Mouse (Mus musculus) embryonic facial prominence, embryonic 10.5 days (tissue): ENCODE measurements at regions not wholly inside any gene's neighbourhood (a gene's known extent, or its start where the extent isn't known, plus 50 kb on each side); places are given as distances from the start of the nearest gene placed in this dataset.
A peak's percentile ranks its signal among the peaks of the same experiment; 100 is the strongest.

Experiments
- DNase-seq: peaks from one replicate; pipeline ENCODE4 v3.0.0-alpha.2; 2017; ENCODE audit warnings: low spot score
- H3K27ac ChIP-seq: fragments of 300-500 bp; sonication (generic); replicated peaks from 2 replicates; pipeline ENCODE4 v1.5.1; 2016; ENCODE audit warnings: mild to moderate bottlenecking
- H3K27me3 ChIP-seq: fragments of 300-500 bp; sonication (generic); replicated peaks from 2 replicates; pipeline ENCODE4 v1.6.1; 2016; ENCODE audit warnings: low read depth, mild to moderate bottlenecking; ENCODE audit not compliant: poor library complexity, severe bottlenecking
- H3K36me3 ChIP-seq: fragments of 300-500 bp; sonication (generic); replicated peaks from 2 replicates; pipeline ENCODE4 v1.6.1; 2016; ENCODE audit warnings: mild to moderate bottlenecking, moderate library complexity
- H3K4me1 ChIP-seq: fragments of 300-500 bp; sonication (generic); 2 replicates; pipeline ENCODE4 v1.6.1; 2016
- H3K4me3 ChIP-seq: fragments of 300-500 bp; sonication (generic); 2 replicates; pipeline ENCODE4 v1.5.1; 2016; ENCODE audit warnings: mild to moderate bottlenecking, moderate library complexity
- H3K9me3 ChIP-seq: fragments of 300-500 bp; sonication (generic); 2 replicates; pipeline ENCODE4 v1.6.1; 2016; ENCODE audit warnings: mild to moderate bottlenecking
- WGBS: fragments of 180-500 bp; shearing (Covaris S2); methylation state at CpG from one replicate; pipeline ENCODE4 v1.1.7; 2016; 5-methylcytosine and 5-hydroxymethylcytosine counted together

DNA sequence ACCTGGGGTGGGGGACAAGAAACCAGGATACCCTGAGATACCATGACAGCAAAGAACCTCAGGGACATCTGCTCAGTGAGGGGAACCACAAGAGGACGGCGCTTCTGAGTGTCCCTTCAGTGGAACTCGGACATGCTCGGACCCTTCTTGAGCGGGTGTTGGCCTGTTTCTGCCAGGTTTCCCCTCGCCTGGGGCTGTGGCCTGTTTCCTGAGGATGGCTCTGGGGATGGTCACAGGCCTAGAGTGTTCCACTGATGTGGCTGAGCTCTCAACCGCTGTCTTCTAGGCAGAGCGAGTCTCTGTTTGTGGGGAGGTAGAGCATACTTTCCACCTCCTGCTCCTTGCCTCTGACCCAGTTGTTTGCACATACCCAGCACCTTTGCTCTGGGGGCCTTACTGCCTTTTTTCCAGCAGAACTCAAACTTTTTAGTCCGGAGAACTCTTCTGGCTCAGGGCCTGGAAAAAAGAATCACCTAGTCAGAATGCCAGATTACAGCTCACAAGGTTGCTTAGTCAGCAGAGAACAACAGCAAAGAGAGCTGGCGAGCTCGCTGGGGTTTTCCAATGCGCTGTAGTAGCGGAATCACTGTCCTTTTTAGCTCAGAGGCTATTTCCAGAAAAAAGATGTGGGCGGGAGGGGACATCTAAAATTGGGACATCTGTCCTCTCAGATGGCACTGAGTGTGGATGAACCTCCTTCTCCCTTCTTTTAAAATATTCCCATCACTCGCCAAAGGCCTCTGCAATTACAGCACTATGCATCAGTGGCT, 65.3 kb downstream of the Med10 start:
- H3K4me1 ChIP-seq: no peaks in the 10 kb centered on the region
- no peak for DNase-seq
- no peak overlapping the region for H3K4me3 ChIP-seq
- no peaks in the 10 kb centered on the region for H3K9me3 ChIP-seq
- no peak overlapping the region for H3K27ac ChIP-seq
- no peaks in the 10 kb centered on the region for H3K36me3 ChIP-seq
- WGBS: 88% methylated on average over 15 of the region's 15 CpGs
- H3K27me3 ChIP-seq: no peaks in the 10 kb centered on the region

DNA sequence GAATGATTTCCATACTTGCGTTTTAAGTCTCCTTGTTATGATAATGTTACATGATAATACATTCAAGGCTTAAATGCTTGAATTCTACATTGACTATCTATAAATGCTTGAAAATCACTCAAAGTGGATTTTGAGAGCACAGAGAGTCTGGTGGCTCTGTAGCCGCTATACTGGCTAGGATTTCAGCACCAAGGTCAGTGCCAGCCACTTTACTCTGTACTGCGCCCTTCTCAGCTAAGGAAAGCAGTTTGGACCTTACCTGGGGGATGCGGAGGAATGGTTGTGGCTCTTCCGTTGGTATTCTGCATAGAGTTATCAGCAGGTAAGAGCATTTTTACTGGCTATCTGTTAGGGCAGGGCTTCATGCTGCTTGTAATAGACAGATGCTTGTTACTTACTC, 94.3 kb downstream of the Med10 start:
- WGBS: 24% methylated on average over 5 of the region's 5 CpGs
- H3K4me1 ChIP-seq: no peaks in the 10 kb centered on the region
- H3K9me3 ChIP-seq: no peaks in the 10 kb centered on the region
- no peaks in the 10 kb centered on the region for H3K27me3 ChIP-seq
- no peaks in the 10 kb centered on the region for H3K36me3 ChIP-seq
- H3K4me3 ChIP-seq: no peak overlapping the region
- no peak overlapping the region for H3K27ac ChIP-seq
- peak; percentile 57 for DNase-seq

DNA sequence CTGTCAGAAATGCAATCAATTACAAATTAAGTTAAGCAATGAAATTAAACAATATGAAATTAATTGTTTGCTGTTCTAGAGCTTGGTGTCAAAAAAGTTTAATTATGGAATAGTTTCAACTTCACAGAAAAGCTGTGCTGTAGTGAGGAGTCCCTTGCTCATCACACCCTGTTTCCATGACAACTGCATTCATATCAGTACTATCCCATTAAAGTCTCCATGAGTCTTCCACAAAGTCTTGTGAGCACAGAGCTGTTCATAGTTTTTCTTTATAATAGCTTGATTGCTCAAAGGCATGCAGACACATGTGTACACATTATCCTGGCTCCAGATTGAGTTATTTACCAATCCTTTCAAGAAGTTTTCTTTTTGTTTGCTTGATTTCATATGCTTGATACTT, 98.9 kb downstream of the Med10 start:
- no peak for DNase-seq
- Histone ChIP-seq H3K27me3 (no peaks in the 10 kb centered on the region), H3K9me3 (no peaks in the 10 kb centered on the region), H3K4me1 (no peaks in the 10 kb centered on the region), H3K36me3 (no peaks in the 10 kb centered on the region), H3K4me3 (no peak overlapping the region), H3K27ac (no peak overlapping the region)

DNA sequence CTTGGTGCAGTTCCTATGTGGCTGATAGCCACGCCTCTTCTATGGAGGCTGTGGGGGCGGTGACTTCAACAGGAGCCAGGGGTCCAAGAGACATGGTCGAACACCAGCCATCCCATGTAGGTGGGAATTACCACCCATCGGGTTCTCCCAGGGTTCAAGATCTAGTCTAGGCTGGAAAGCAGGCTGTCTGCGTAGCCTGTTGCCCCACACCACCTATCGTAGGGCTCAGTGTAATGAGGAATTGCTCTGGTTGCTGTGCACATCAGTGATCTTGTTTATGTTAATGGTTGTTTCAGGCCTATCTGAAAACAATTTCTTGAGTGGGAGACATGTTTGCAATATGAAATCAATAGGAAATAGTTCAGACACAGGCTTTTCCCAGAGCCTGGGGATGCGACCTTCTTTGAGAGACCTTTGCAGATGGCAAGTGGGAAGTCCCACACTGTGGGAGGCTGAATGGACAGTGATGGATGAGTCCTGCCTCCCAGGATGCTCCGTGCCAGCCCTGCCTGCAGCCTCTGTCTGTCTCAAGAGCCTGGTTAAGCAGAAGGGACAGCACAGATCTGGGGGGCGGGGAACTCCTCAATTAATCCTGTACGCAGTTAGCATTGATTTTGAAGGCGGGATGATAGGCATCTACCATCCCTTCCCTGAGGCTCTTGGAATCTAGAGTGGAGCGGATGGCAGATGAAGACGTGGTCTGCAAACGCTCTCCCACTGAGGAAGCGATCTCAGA, 104.8 kb downstream of the Med10 start:
- Histone ChIP-seq H3K9me3 (no peaks in the 10 kb centered on the region), H3K36me3 (no peaks in the 10 kb centered on the region), H3K27ac (no peak overlapping the region), H3K4me1 (no peaks in the 10 kb centered on the region), H3K4me3 (no peak overlapping the region), H3K27me3 (no peaks in the 10 kb centered on the region)
- WGBS: 77% methylated on average over 15 of the region's 15 CpGs
- DNase-seq: no peak

DNA sequence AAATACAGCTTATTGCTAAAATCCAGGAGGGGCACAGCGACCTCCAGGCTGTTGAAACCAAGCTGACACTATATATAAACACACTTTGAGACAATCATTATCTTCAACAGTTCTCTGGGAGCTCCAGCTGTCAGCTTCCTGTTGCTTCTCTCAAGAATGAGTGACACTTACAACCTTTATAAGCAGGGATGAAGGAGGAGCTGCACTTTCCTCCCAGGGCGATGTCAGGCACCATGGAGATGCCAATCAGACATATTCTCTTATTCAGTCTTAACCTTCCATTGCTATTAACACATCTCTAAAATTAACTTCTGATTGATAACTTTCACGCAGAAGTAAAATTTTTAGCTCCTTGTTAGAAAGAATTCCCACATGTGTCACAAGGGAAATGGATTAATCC, 113.6 kb downstream of the Med10 start:
- H3K36me3 ChIP-seq: no peaks in the 10 kb centered on the region
- no peaks in the 10 kb centered on the region for H3K27me3 ChIP-seq
- no peak overlapping the region for H3K4me3 ChIP-seq
- H3K9me3 ChIP-seq: no peaks in the 10 kb centered on the region
- no peak overlapping the region for H3K27ac ChIP-seq
- no peak for DNase-seq
- no peaks in the 10 kb centered on the region for H3K4me1 ChIP-seq
- WGBS: 76% methylated on average over 3 of the region's 3 CpGs

DNA sequence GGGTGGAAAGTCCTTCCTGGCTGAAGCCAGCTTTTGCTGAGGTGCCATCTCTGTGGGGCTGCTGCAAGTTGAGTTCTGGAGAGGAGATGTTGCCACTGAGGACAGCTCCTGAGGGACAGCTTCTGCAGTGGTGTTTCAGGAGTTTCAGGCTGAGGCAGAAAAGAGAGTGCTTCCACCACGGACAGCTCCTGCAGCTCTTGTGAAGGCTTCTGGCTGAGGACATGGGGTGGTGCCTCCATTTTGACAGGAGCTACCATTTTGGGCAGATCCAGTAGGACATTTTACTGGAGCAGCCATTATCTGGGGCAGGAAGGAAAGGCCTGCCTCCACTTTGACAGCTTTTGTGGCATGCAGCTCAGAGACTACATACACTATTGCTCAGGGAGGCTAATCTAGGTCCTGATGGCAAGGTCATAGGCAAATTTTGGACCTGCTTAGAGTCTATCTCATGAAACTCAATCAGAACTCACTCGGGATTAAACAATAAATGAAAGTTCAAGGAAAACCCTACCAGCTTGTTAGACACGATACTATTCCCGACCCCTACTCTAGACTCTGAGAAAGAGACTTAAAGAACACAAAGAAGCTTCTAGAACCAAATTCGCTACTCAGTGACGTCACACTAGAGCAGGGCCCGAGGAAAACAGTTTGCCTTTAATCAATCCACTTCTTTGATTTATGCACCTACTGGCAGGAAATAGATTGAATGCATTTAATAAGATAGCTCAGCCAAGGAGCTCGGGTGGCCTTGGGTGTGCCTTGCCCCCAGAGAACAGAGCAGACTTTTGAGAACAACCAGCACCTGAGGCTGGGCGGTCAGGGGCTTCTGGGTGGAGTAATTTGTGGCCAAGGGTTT, 130.7 kb downstream of the Med10 start:
- H3K9me3 ChIP-seq: no peaks in the 10 kb centered on the region
- H3K27me3 ChIP-seq: no peaks in the 10 kb centered on the region
- peak; percentile 15 for DNase-seq
- no peaks in the 10 kb centered on the region for H3K36me3 ChIP-seq
- 77% methylated on average over 9 of the region's 9 CpGs for WGBS
- peaks cover 5% of the 10 kb centered on the region for H3K4me1 ChIP-seq
- H3K27ac ChIP-seq: no peak overlapping the region
- no peak overlapping the region for H3K4me3 ChIP-seq

DNA sequence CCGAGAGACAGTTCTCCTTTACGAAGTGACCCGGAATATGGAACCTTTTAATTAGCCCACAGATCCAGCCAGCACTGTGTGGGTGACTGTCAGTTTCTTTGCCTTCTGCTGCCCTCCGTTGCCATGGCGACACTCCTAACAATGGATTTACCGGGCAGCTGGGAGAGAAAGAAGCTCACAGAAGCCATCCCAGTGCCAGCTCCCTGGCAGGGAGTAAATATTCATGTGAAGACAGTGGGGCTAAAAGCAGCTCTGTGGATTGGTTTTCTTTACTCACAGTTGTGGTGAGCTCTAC, 131.3 kb downstream of the Med10 start:
- no peak overlapping the region for H3K4me3 ChIP-seq
- no peaks in the 10 kb centered on the region for H3K27me3 ChIP-seq
- peaks cover 5% of the 10 kb centered on the region for H3K4me1 ChIP-seq
- H3K36me3 ChIP-seq: no peaks in the 10 kb centered on the region
- no peak overlapping the region for H3K27ac ChIP-seq
- H3K9me3 ChIP-seq: no peaks in the 10 kb centered on the region
- 43% methylated on average over 6 of the region's 6 CpGs for WGBS
- DNase-seq: peak; percentile 61

DNA sequence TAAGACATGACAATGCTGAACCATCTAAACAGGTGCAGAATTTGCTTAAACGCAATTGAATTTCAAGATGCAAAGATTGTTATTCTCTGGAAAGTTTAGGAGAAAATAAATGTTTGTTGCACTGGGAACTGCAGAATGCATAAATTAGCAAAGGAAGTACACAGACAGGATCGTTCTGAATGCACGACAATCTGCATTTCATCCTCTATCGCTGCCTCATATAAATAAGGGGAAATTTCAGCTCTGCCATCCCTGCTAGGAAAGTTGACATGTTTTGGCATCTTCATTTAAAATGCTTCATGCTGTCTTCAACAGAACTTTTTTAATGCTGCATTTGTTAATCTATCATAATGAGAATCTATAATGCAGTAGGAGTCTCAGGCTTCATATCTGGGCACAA, 137.6 kb downstream of the Med10 start:
- no peak overlapping the region for H3K27ac ChIP-seq
- H3K4me3 ChIP-seq: no peak overlapping the region
- no peak for DNase-seq
- no peaks in the 10 kb centered on the region for H3K36me3 ChIP-seq
- no peaks in the 10 kb centered on the region for H3K9me3 ChIP-seq
- no peaks in the 10 kb centered on the region for H3K4me1 ChIP-seq
- no peaks in the 10 kb centered on the region for H3K27me3 ChIP-seq
- 93% methylated on average over 4 of the region's 4 CpGs for WGBS

DNA sequence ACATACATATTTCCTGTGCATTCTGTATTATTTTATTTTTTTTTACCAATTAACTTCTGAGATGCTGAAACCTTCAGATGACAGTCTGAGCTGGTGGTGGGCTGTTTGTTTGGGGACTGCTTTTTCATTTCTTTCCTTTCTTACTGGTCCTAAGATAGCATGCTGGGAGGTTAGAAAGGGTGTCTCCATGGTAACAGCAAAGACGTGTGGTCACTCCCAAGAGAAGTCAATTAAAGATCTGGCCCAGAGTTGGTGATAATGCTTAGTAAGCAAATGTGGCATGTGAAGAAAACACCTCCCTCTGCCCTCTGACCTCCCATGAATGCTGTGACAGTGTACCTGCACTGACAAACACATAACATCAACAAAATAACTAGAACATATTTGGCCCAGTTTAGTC, 142.5 kb downstream of the Med10 start:
- no peak for DNase-seq
- H3K4me1 ChIP-seq: no peaks in the 10 kb centered on the region
- 13% methylated on average over 1 of the region's 1 CpGs for WGBS
- H3K4me3 ChIP-seq: no peak overlapping the region
- H3K27me3 ChIP-seq: no peaks in the 10 kb centered on the region
- H3K36me3 ChIP-seq: no peaks in the 10 kb centered on the region
- no peak overlapping the region for H3K27ac ChIP-seq
- H3K9me3 ChIP-seq: no peaks in the 10 kb centered on the region; the same call in 1 of the 2 replicates

DNA sequence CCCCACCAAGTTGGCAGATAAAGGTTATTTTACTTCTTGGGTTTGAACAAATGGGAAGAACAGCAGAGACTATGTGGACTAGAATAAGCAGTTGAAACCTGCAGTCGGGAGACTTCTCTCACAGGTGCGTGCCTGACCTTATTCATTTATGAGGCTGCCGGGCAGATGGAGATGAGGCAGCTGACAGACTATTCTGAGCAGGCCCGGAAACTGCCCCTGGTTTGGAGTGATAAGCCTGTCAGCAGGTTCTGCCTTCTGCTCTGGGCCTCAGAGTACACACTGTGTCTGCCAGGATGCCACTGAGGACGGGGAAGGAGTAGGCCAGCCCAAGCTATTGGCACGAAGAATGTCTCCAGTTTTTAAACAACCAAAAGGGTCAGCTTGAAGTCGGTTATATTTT, 144.4 kb downstream of the Med10 start:
- no peak overlapping the region for H3K27ac ChIP-seq
- no peak overlapping the region for H3K4me3 ChIP-seq
- peaks cover 4% of the 10 kb centered on the region for H3K9me3 ChIP-seq
- H3K27me3 ChIP-seq: no peaks in the 10 kb centered on the region
- 87% methylated on average over 7 of the region's 7 CpGs for WGBS
- H3K4me1 ChIP-seq: no peaks in the 10 kb centered on the region
- H3K36me3 ChIP-seq: no peaks in the 10 kb centered on the region
- DNase-seq: no peak

DNA sequence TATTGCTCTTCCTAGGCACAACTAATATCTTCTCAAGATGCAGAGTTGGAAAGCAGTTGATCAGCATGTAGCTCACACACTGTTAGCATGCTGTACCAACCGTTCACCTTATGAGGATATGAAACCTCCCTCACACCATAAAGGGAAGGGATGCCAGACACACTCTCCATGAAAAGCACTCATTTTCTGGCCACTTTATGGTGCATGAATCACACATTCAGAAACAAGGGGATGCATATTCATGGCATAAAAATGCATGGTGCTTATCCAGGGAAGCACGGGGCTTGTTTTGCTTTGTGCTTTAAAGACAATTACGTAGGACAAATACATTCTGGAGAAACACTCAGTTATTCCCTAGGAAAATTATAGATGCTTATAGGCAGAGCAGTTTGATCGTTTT, 149.9 kb downstream of the Med10 start:
- WGBS: 87% methylated on average over 4 of the region's 4 CpGs
- DNase-seq: no peak

DNA sequence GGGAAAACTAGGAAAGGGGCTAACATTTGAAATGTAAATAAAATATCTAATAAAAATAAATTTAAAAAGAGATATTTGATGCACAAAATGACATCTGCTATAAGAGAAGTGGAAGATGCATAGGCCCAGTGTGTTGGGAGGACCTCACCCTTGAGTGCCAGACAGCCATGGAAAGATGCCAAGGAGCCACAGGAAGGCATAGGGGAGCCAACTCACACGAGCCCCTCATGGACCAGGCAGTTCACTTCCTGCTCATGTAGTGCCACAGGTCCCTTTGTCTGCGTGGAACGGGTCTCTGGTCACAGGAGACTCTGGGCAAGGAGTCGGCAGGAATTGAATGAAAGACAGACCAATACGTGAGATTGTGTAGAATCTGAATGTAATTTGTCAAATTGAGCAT, 152.0 kb downstream of the Med10 start:
- Histone ChIP-seq H3K4me1 (no peaks in the 10 kb centered on the region), H3K27ac (no peak overlapping the region), H3K27me3 (no peaks in the 10 kb centered on the region), H3K9me3 (peaks cover 4% of the 10 kb centered on the region), H3K4me3 (no peak overlapping the region), H3K36me3 (no peaks in the 10 kb centered on the region)
- WGBS: 88% methylated on average over 5 of the region's 5 CpGs
- no peak for DNase-seq

More for the DNA sequence above, 149.9 kb downstream of the Med10 start:
- Histone ChIP-seq H3K4me3 (no peak overlapping the region), H3K36me3 (no peaks in the 10 kb centered on the region), H3K9me3 (peaks cover 4% of the 10 kb centered on the region), H3K27me3 (no peaks in the 10 kb centered on the region), H3K27ac (no peak overlapping the region), H3K4me1 (no peaks in the 10 kb centered on the region)

DNA sequence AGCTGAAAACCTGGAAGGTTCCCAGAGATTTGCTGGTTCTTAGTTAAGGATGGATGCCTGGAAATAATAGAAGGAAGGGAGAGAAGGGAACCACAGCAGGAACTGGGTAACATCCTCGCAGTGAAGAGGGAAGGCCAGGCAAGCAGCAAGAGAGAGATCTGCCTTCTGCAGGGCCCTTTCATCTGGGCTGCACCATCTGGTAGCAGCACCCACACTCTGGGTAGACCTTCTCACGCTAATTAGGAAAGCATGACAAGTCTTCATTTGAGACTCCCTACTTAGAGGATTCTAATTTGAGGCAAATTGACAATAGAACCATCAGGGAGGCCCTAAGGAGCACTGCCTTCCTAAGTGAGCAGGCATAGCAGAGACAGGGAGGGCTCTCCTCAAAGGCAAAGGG, 153.3 kb downstream of the Med10 start:
- H3K9me3 ChIP-seq: no peaks in the 10 kb centered on the region
- no peaks in the 10 kb centered on the region for H3K4me1 ChIP-seq
- no peaks in the 10 kb centered on the region for H3K36me3 ChIP-seq
- H3K27me3 ChIP-seq: no peaks in the 10 kb centered on the region
- H3K4me3 ChIP-seq: no peak overlapping the region
- WGBS: 57% methylated on average over 2 of the region's 2 CpGs
- H3K27ac ChIP-seq: no peak overlapping the region
- no peak for DNase-seq
